Mouse (Mus musculus) inflammation-experienced regulatory T-cells, adult 16 weeks (primary cell): ENCODE results near the gene Gpr34. TPM values are rescaled to one million over a fixed set of nuclear protein-coding genes. Genes with fewer than 3 reads are reported as not detected.

ENCODE experiments used
- polyA plus RNA-seq: library from polyadenylated mRNA; unstranded; fragments of 100-300 nt; shearing (Covaris generic); gene quantifications from one replicate; pipeline ENCODE4 v1.2.1, GENCODE M21; 2017

The Gpr34 gene
- polyA plus RNA-seq, result 47.2 TPM

GRCm38 (mm10) chrX:13631599-13632283 lies at the start of gene Gpr34:
Gpr34 (plus strand) TSS chrX:13632089.

DNA sequence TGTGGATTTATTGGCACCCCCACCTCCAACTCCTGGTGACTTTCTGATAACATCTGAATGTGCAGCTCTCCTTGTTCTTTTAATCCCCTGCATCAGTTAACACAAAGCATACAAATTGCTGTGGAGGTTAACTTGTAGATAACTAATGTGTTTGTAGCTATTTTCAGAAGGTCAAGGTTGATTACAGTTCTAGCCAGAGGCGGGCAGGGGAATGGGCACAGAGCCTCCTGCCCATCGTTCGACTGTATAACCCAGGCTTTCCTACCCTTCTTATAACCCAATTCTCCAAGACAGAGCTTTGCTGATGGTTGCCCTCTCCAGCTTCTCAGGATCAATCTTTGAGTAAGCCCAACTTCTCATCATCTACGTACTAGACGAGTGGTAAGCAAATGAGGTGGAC lies 29.2 kb downstream of the Gpr34 start, which contains the start of gene Gpr82:
TSS of gene Gpr82 (plus strand) at position 301 of the 400 bp plus-strand sequence.

Other genes starting within 250 kb of the Gpr34 start
- not detected for gene Nyx, start 166.0 kb upstream of the Gpr34 start, polyA plus RNA-seq
- gene Gpr82, start 29.3 kb downstream of the Gpr34 start, polyA plus RNA-seq, result 0.27 TPM
- 0.72 TPM for gene Cask, start 219.3 kb downstream of the Gpr34 start, polyA plus RNA-seq